Mouse (Mus musculus) large intestine, adult 2 months (tissue): ENCODE results near the gene Serpina3m. TPM values are rescaled to one million over a fixed set of nuclear protein-coding genes. Genes with fewer than 3 reads are reported as not detected.

ENCODE experiments used
- polyA plus RNA-seq: library from polyadenylated mRNA; depleted of rRNA; stranded (reverse); fragments of >200 nt; gene quantifications from 2 replicates; pipeline ENCODE4 v1.2.3, GENCODE M21; 2012; rRNA removed

Gene Serpina3m
- polyA plus RNA-seq, 1 experiment, result 0.11 TPM

Other genes starting within 250 kb of the Serpina3m start
- gene Serpina5, start 237.4 kb upstream of the Serpina3m start, polyA plus RNA-seq, result not detected in 2 replicates
- gene Serpina3a, start 225.8 kb upstream of the Serpina3m start, polyA plus RNA-seq, result not detected in 2 replicates
- gene Serpina3b, start 210.5 kb upstream of the Serpina3m start, polyA plus RNA-seq, result not detected in 2 replicates
- 1.2 and 1.4 TPM in 2 replicates for gene Serpina3c, start 184.6 kb upstream of the Serpina3m start, polyA plus RNA-seq
- gene Serpina3f, start 123.9 kb upstream of the Serpina3m start, polyA plus RNA-seq, result 2.5 and 2.6 TPM in 2 replicates
- 26.2 and 27.5 TPM in 2 replicates for gene Serpina3g, start 102.2 kb upstream of the Serpina3m start, polyA plus RNA-seq
- gene Serpina3i, start 75.4 kb upstream of the Serpina3m start, polyA plus RNA-seq, result 0.22 and 0.42 TPM in 2 replicates
- not detected in 2 replicates for gene Serpina3j, start 23.9 kb upstream of the Serpina3m start, polyA plus RNA-seq
- gene Serpina3k, start within 50 bp of the Serpina3m start, polyA plus RNA-seq, result 0.05 TPM in 1 of 2 replicates, not detected in the other
- 22.7 and 28.5 TPM in 2 replicates for gene Serpina3n, start 68.2 kb downstream of the Serpina3m start, polyA plus RNA-seq
- not detected in 2 replicates for gene Gsc, start 134.8 kb downstream of the Serpina3m start, polyA plus RNA-seq